Mouse (Mus musculus): ENCODE measurements around the gene Cyp27b1.
A peak's percentile ranks its signal among the peaks of the same experiment; 100 is the strongest.
"Not testable (repeated sequence)": the region's sequence is repeated elsewhere in the genome, so short reads cannot be mapped to it uniquely, and the experiment has no call there.

Gene Cyp27b1

GRCm38 (mm10) chr10:127050119-127050474, 2.0 kb downstream of the Cyp27b1 start:
- DNase-seq, result no peak

GRCm38 (mm10) chr10:127054646-127055045, 6.6 kb downstream of the Cyp27b1 start:
- no peak for DNase-seq

- no peak for DNase-seq
These were observed 7.4 kb downstream of the Cyp27b1 start for GRCm38 (mm10) chr10:127055406-127055805.

- no peak for DNase-seq
These were observed 8.4 kb downstream of the Cyp27b1 start for GRCm38 (mm10) chr10:127056490-127056889.

- peak; percentile 79 to 85 for DNase-seq
These were observed 10.1 kb downstream of the Cyp27b1 start for GRCm38 (mm10) chr10:127058161-127058560.

- DNase-seq, result peak in 1 of 2 experiments; percentile 35
These were observed 10.7 kb downstream of the Cyp27b1 start for GRCm38 (mm10) chr10:127058708-127059107.

- DNase-seq, result peak; percentile 41 to 60
These were observed 11.3 kb downstream of the Cyp27b1 start for GRCm38 (mm10) chr10:127059174-127059967.

GRCm38 (mm10) chr10:127059968-127060916, 12.2 kb downstream of the Cyp27b1 start, which contains the start of gene March9:
TSS of gene March9 (minus strand) at chr10:127060184.
- peak; percentile 89 to 95 for DNase-seq

GRCm38 (mm10) chr10:127061085-127061484, 13.0 kb downstream of the Cyp27b1 start:
- DNase-seq, result no peak

- no peak for DNase-seq
These were observed 13.5 kb downstream of the Cyp27b1 start for GRCm38 (mm10) chr10:127061513-127061912.

GRCm38 (mm10) chr10:127062101-127062500, 14.1 kb downstream of the Cyp27b1 start:
- not testable (repeated sequence) for DNase-seq

GRCm38 (mm10) chr10:127062503-127062902, 14.5 kb downstream of the Cyp27b1 start:
- DNase-seq, result no peak

GRCm38 (mm10) chr10:127063239-127063872, 15.3 kb downstream of the Cyp27b1 start, which contains the start of gene Cdk4:
TSS of gene Cdk4 (plus strand) at chr10:127063534.
- peak; percentile 99 for DNase-seq

- DNase-seq, result peak in 1 of 2 experiments; percentile 41
These were observed 16.1 kb downstream of the Cyp27b1 start for GRCm38 (mm10) chr10:127063913-127064870.

- DNase-seq, result no peak
These were observed 17.9 kb downstream of the Cyp27b1 start for GRCm38 (mm10) chr10:127065981-127066380.

GRCm38 (mm10) chr10:127066519-127067018, 18.5 kb downstream of the Cyp27b1 start:
- DNase-seq, result no peak

GRCm38 (mm10) chr10:127068360-127069038, 20.4 kb downstream of the Cyp27b1 start:
- DNase-seq, result no peak

- DNase-seq, result peak in 1 of 2 experiments; percentile 33
These were observed 21.5 kb downstream of the Cyp27b1 start for GRCm38 (mm10) chr10:127069281-127070189.

Measured in cerebellum, adult 18-20 months (tissue).